Mouse (Mus musculus): Measurements from ENCODE around the gene Mei4.

Gene Mei4

GRCm38 (mm10) chr9:82160143-82160542 lies 296.7 kb downstream of the Mei4 start:
- DNase-seq (ENCODE audit: low read depth): no peak

- DNase-seq (ENCODE audit: low read depth): no peak
Observed at GRCm38 (mm10) chr9:82162415-82162814, 298.9 kb downstream of the Mei4 start.

GRCm38 (mm10) chr9:82217976-82218375 lies 354.5 kb downstream of the Mei4 start:
- no peak for DNase-seq (ENCODE audit: low read depth)

- DNase-seq (ENCODE audit: low read depth): no peak
Observed at GRCm38 (mm10) chr9:82247695-82248445, 384.4 kb downstream of the Mei4 start.
